Mouse (Mus musculus) B cell, adult 2 months (primary cell): ENCODE measurements around the gene Als2.

ENCODE experiments used
- DNase-seq, 2 experiments: peaks; one replicate each; pipeline ENCODE4 v3.0.0; 2022

Gene Als2

GRCm38 (mm10) chr1:59211651-59212050 is 25.4 kb downstream of the Als2 start:
- DNase-seq: no peak

- no peak for DNase-seq
Measured at GRCm38 (mm10) chr1:59208331-59208730, 28.7 kb downstream of the Als2 start.

GRCm38 (mm10) chr1:59204489-59204888 is 32.5 kb downstream of the Als2 start:
- DNase-seq: no peak

- no peak for DNase-seq
Measured at GRCm38 (mm10) chr1:59202367-59202766, 34.7 kb downstream of the Als2 start.

- no peak for DNase-seq
Measured at GRCm38 (mm10) chr1:59201561-59201960, 35.5 kb downstream of the Als2 start.

GRCm38 (mm10) chr1:59200960-59201359 is 36.1 kb downstream of the Als2 start:
- no peak for DNase-seq

- DNase-seq: no peak
Measured at GRCm38 (mm10) chr1:59194979-59195378, 42.1 kb downstream of the Als2 start.

- no peak for DNase-seq
Measured at GRCm38 (mm10) chr1:59187786-59188185, 49.2 kb downstream of the Als2 start.

GRCm38 (mm10) chr1:59186317-59186716 is 50.7 kb downstream of the Als2 start:
- DNase-seq: no peak

GRCm38 (mm10) chr1:59185410-59185809 is 51.6 kb downstream of the Als2 start:
- DNase-seq: no peak

- DNase-seq: no peak
Measured at GRCm38 (mm10) chr1:59183045-59183444, 54.0 kb downstream of the Als2 start.

GRCm38 (mm10) chr1:59182373-59182772 is 54.7 kb downstream of the Als2 start:
- DNase-seq: no peak

- DNase-seq: no peak
Measured at GRCm38 (mm10) chr1:59180003-59180402, 57.0 kb downstream of the Als2 start.

GRCm38 (mm10) chr1:59178401-59178800 is 58.6 kb downstream of the Als2 start:
- DNase-seq: no peak

GRCm38 (mm10) chr1:59174514-59175373 is 62.3 kb downstream of the Als2 start:
- DNase-seq: no peak

GRCm38 (mm10) chr1:59173023-59173422 is 64.0 kb downstream of the Als2 start:
- DNase-seq: no peak

- no peak for DNase-seq
Measured at GRCm38 (mm10) chr1:59171875-59172274, 65.2 kb downstream of the Als2 start.

GRCm38 (mm10) chr1:59170290-59170689 is 66.7 kb downstream of the Als2 start:
- DNase-seq: no peak

GRCm38 (mm10) chr1:59169586-59169985 is 67.4 kb downstream of the Als2 start:
- no peak for DNase-seq

GRCm38 (mm10) chr1:59168556-59168955 is 68.5 kb downstream of the Als2 start:
- DNase-seq: no peak

GRCm38 (mm10) chr1:59167654-59168425 is 69.2 kb downstream of the Als2 start:
- no peak for DNase-seq

GRCm38 (mm10) chr1:59166232-59166905 is 70.7 kb downstream of the Als2 start:
- DNase-seq: no peak

GRCm38 (mm10) chr1:59163918-59164317 is 73.1 kb downstream of the Als2 start:
- no peak for DNase-seq
